In the genomic region with DNA sequence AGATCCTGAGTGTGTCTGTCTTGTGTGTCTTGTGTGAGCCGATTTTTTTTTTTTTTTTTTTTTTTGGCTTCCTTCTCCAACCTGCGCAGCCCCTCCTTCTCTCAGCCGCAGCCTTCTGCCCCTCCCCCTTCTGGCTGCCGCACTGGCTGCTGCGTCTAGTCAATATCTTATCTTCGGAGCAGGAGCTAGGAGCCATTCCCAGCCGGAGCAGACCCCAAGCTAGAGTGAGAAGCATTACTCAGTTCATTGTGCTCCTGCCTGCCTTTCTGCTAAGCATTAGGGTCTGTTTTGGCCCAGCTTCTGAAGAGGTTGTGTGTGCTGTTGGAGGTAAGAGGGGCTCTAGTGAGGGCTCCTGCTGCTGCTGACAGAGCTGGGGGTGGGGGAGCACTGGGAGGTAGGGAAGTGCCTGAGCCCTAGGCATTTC, we compare ENCODE assay signal across 9 mouse cellular contexts. TPM values are rescaled to one million over a fixed set of nuclear protein-coding genes. Genes with fewer than 3 reads are reported as not detected.
DNase-seq lines count a peak whose midpoint lies in the region; ATAC-seq and TF ChIP-seq lines count a peak whose summit lies in the region.
"Had no signal": no experiment of that assay in that cellular context is flagged by ENCODE, and none has a peak within 500 bp of the region (broad histone marks: within the 10 kb centered on the region; RNA-seq: fewer than 3 reads in every experiment).

Oprl1 (plus strand) TSS at position 114 of the 424 bp plus-strand sequence.

- peak within 1 kb of the TSS; percentile 82 for H3K27ac ChIP-seq in heart, embryonic 13.5 days (replicated peaks)
- H3K27ac ChIP-seq in heart, adult 2 months = no peak within 1 kb of the TSS
- no peak within 1 kb of the TSS for H3K27ac ChIP-seq in heart, embryonic 16.5 days (ENCODE audit: low read length)

- TF ChIP-seq POLR2A in heart, adult 2 months (IDR thresholded peaks at IDR 0.05; ENCODE audit: insufficient read depth, low read depth, low read length) = no peak

- no peak for TF ChIP-seq CTCF in heart, adult 2 months (IDR thresholded peaks at IDR 0.05)

- H3K4me2 ChIP-seq in heart, embryonic 13.5 days = peak within 1 kb of the TSS; percentile 67
- peak within 1 kb of the TSS; percentile 61 for H3K4me2 ChIP-seq in heart, embryonic 16.5 days (ENCODE audit: low read depth, low read length)

- DNase-seq in heart, adult 2 months = no peak
- peak; percentile 34 to 37 for DNase-seq in cerebellum, postnatal 36 days
- DNase-seq in left cerebral cortex, postnatal 4 days = peak; percentile 70
- DNase-seq in retina, embryonic 14.5 days (ENCODE audit: low spot score) = peak; percentile 61
- DNase-seq in urinary bladder, postnatal 14 days (ENCODE audit: low spot score) = no peak
- no peak for DNase-seq in T-cell, adult 2 months (ENCODE audit: low spot score)

- H3K9me3 ChIP-seq in heart, embryonic 13.5 days = no peaks in the 10 kb centered on the region
- H3K9me3 ChIP-seq in heart, embryonic 16.5 days (replicated peaks; ENCODE audit: control insufficient read depth, low read length) = no peaks in the 10 kb centered on the region

- H3K27me3 ChIP-seq in heart, embryonic 13.5 days (replicated peaks) = no peaks in the 10 kb centered on the region
- H3K27me3 ChIP-seq in heart, adult 2 months (ENCODE audit: control insufficient read depth, insufficient read depth, low read length) = no peaks in the 10 kb centered on the region
- H3K27me3 ChIP-seq in heart, embryonic 16.5 days (ENCODE audit: control insufficient read depth, insufficient read depth, low read length) = no peaks in the 10 kb centered on the region

- H3K9ac ChIP-seq in heart, embryonic 13.5 days = peak within 1 kb of the TSS; percentile 76
- H3K9ac ChIP-seq in heart, adult 2 months (ENCODE audit: low read depth, low read length) = no peak within 1 kb of the TSS
- H3K9ac ChIP-seq in heart, embryonic 16.5 days (ENCODE audit: low read length) = peak within 1 kb of the TSS; percentile 65

- intact Hi-C loops in heart, adult 2 months (cut with DNase I) = no loop called here
- intact Hi-C loops in left cerebral cortex, postnatal 4 days (cut with DNase I) = no loop called here

- H3K4me3 ChIP-seq in heart, embryonic 13.5 days = peak within 1 kb of the TSS; percentile 47
- no peak within 1 kb of the TSS for H3K4me3 ChIP-seq in heart, adult 2 months
- peak within 1 kb of the TSS; percentile 36 for H3K4me3 ChIP-seq in heart, embryonic 16.5 days (ENCODE audit: low read length)

- WGBS in heart, embryonic 13.5 days = 0% methylated on average over 7 of the region's 7 CpGs
- WGBS in heart, adult 2 months = 3% methylated on average over 7 of the region's 7 CpGs
- under 1% methylated on average over 7 of the region's 7 CpGs for WGBS in heart, embryonic 16.5 days

- no peak for ATAC-seq in heart, embryonic 13.5 days (ENCODE audit: extremely low read depth, insufficient number of reproducible peaks, low FRiP score, low TSS enrichment)
- ATAC-seq in heart, embryonic 16.5 days (replicated peaks; ENCODE audit: extremely low read depth, insufficient read depth, low FRiP score) = peak; percentile 83; the same call in 1 of the 2 replicates
- ATAC-seq: Patski had no signal

- no peaks in the 10 kb centered on the region for H3K79me2 ChIP-seq in heart, adult 2 months (replicated peaks; ENCODE audit: control insufficient read depth, insufficient read depth, low read length)

- H3K36me3 ChIP-seq in heart, embryonic 13.5 days = peaks cover 12% of the 10 kb centered on the region; the same call in 1 of the 2 replicates
- H3K36me3 ChIP-seq in heart, adult 2 months (ENCODE audit: control insufficient read depth, insufficient read depth, low read length) = no peaks in the 10 kb centered on the region
- H3K36me3 ChIP-seq in heart, embryonic 16.5 days (ENCODE audit: control insufficient read depth, insufficient read depth) = no peaks in the 10 kb centered on the region

- H3K4me1 ChIP-seq in heart, embryonic 13.5 days = peaks cover 31% of the 10 kb centered on the region
- H3K4me1 ChIP-seq in heart, adult 2 months (ENCODE audit: control insufficient read depth, insufficient read depth, low read length) = no peaks in the 10 kb centered on the region
- H3K4me1 ChIP-seq in heart, embryonic 16.5 days (ENCODE audit: control insufficient read depth, insufficient read depth, low read length) = peaks cover 9% of the 10 kb centered on the region

- no peak for TF ChIP-seq EP300 in heart, adult 2 months (IDR thresholded peaks at IDR 0.05; ENCODE audit: insufficient read depth, low read depth, low read length)

RNA-seq across cellular contexts. Expression of gene Oprl1, which starts in this region (rescaled TPM):
- 4.9 and 5.0 TPM in 2 replicates for polyA plus RNA-seq in heart, embryonic 13.5 days (2015; fragmentation: Nextera tagmentation; extraction: Ambion mirVana)
- total RNA-seq in heart, adult 2 months (2021) = not detected
- polyA plus RNA-seq in heart, adult 2 months (2012; rRNA removed) = not detected in 2 replicates
- 1.2 and 1.3 TPM in 2 replicates for polyA plus RNA-seq in heart, embryonic 16.5 days (2015; fragmentation: Nextera tagmentation; extraction: Ambion mirVana)
- 10 to 100 TPM; 73.1 to 73.8 TPM for total RNA-seq in left cerebral cortex, postnatal 4 days (2021)
- polyA plus RNA-seq: Patski had no signal

Comparison
In these comparisons a context has a peak if more than half of its experiments do, and no peak if none do; other contexts are left out.
1. RNA of gene Oprl1 (total RNA-seq): 73.1 to 73.8 TPM in left cerebral cortex, postnatal 4 days; not detected in heart, adult 2 months; every median in the first group is over 10 times any median in the second.
2. DNase-seq: peak in cerebellum, postnatal 36 days (2 of 2), left cerebral cortex, postnatal 4 days (single experiment) and retina, embryonic 14.5 days (single experiment); none in heart, adult 2 months (0 of 2), urinary bladder, postnatal 14 days (single experiment) and T-cell, adult 2 months (single experiment).